Mouse (Mus musculus): Measurements from ENCODE around the gene Slc16a12. TPM values are rescaled to one million over a fixed set of nuclear protein-coding genes. Genes with fewer than 3 reads are reported as not detected.

Gene Slc16a12
- 0.13 and 0.16 TPM in 2 replicates for total RNA-seq (2012; rRNA removed)

DNA sequence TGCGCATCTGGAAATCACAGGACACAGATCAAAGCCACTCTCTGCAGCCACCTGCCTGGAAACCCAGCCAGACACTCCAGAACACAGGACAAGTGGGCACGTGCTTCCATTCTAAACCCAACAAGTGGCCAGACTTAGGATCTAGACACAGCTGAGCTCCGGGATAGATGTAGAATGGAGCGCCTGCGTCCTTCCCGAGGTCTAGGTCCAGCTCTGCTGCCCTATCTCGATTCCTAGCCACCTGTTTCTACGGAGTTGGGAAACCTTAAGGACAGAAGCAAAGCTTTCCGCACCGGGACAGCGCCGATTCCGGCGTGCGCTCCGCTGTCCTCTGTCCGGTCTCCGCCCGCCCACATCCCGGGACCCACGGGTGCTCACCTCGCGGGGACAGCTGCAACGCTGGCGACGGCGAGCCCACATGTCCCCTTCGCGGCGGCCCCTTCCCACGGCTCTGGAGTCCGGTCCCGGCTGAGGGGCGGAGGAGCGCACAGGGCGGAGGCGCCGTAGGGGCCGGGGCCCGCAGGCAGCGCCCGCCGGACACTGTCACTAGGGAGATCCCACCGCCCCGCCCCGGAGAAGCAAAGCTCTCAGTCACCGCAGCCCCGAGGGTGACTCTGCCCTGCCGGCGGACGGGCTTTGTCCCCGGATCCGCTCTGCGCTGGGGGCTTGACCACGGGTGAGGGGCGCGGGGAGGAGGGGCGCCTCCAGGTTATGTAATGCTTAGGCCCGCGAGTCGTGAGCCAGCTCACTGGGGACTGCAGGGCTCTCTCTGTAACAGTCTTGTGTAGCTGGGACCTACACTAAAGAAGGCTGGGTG is at the start of gene Slc16a12:
Gene Slc16a12, minus strand, starts transcription at position 602 of the 817 bp plus-strand sequence.
- Histone ChIP-seq H3K27ac (ENCODE audit: insufficient read depth, low read depth, low read length, poor library complexity, severe bottlenecking) (no peak within 1 kb of the TSS), H3K4me3 (ENCODE audit: insufficient read depth in 1 of 2, low read depth in 1 of 2, low read length in 2 of 2, poor library complexity in 1 of 2, severe bottlenecking in 1 of 2) (peak within 1 kb of the TSS; percentile 59 to 62), H3K9ac (ENCODE audit: insufficient read depth, low read depth, low read length, poor library complexity, severe bottlenecking) (peak within 1 kb of the TSS; percentile 29; the same call in 1 of the 2 replicates), H3K4me1 (ENCODE audit: control insufficient read depth in 2 of 2, insufficient read depth in 2 of 2, low read length in 2 of 2, poor library complexity in 1 of 2) (no peaks in the 10 kb centered on the region), H3K36me3 (ENCODE audit: control insufficient read depth, insufficient read depth, low read length, poor library complexity, severe bottlenecking) (no peaks in the 10 kb centered on the region), H3K9me3 (ENCODE audit: control insufficient read depth, insufficient read depth, low read depth, low read length) (no peaks in the 10 kb centered on the region)
- no peak for DNase-seq (ENCODE audit: low read depth, low spot score)
- TF ChIP-seq MAFK (IDR thresholded peaks at IDR 0.05; ENCODE audit: insufficient read depth, low read depth, low read length): no peak
- TF ChIP-seq HCFC1 (IDR thresholded peaks at IDR 0.05; ENCODE audit: borderline replicate concordance, insufficient read depth, low read length): no peak
- no peak for TF ChIP-seq ZC3H11A (IDR thresholded peaks at IDR 0.05; ENCODE audit: borderline replicate concordance, low read depth, low read length)
- no peak for TF ChIP-seq CHD2 (IDR thresholded peaks at IDR 0.05; ENCODE audit: low read depth, low read length)
- TF ChIP-seq ZNF384 (IDR thresholded peaks at IDR 0.05; ENCODE audit: low read depth, low read length): no peak
- in situ Hi-C loops (cut with MboI; ENCODE audit: low sequenced_read_pairs in 2 of 2, unreplicated experiment in 2 of 2): no loop called here

DNA sequence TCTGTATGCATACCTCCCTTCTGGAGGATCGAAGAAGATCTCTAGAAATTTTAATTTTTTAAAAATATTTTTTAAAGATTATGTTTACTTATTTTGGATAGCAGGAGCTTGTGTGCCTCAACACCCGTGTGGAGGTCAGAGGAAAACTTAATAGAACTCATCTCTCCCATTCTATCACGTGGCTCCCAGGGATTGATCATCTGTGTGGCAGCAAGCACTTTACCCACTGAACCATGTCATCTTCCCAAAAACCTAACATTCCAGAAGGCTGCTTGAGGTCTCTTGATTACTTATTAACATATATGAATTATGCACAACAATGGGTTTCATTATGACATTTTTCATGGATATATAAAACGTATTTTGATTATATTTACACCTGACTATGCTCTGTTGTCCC is 49.3 kb upstream of the Slc16a12 start:
- in situ Hi-C loops (cut with MboI; ENCODE audit: low sequenced_read_pairs in 2 of 2, unreplicated experiment in 2 of 2): no loop called here

DNA sequence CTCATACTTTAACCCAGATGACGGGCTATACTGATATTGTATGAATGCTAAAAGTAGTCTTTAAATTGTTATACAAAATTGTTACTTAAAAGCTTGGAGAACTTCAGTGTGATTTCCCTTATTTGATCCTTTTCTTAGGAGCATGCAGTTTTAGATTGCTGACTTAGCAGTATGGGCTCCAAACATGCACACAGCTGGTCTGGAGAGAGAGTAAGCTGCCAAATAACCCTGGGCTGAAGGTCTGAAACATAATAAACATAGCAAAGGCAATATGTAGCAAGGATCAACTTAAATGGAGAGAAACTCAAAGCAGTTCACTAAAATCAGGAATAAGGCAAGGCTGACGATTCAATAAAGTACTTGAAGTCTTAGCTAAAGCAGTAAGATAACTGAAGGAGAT is 35.4 kb upstream of the Slc16a12 start:
- in situ Hi-C loops (cut with MboI; ENCODE audit: low sequenced_read_pairs in 2 of 2, unreplicated experiment in 2 of 2): no loop called here
- H3K9ac ChIP-seq (ENCODE audit: insufficient read depth, low read depth, low read length, poor library complexity, severe bottlenecking): no peak overlapping the region
- H3K4me3 ChIP-seq (ENCODE audit: insufficient read depth in 1 of 2, low read depth in 1 of 2, low read length in 2 of 2, poor library complexity in 1 of 2, severe bottlenecking in 1 of 2): no peak overlapping the region
- DNase-seq (ENCODE audit: low read depth, low spot score): no peak
- TF ChIP-seq HCFC1 (IDR thresholded peaks at IDR 0.05; ENCODE audit: borderline replicate concordance, insufficient read depth, low read length) (no peak), ZC3H11A (IDR thresholded peaks at IDR 0.05; ENCODE audit: borderline replicate concordance, low read depth, low read length) (no peak), ZNF384 (IDR thresholded peaks at IDR 0.05; ENCODE audit: low read depth, low read length) (no peak), CHD2 (IDR thresholded peaks at IDR 0.05; ENCODE audit: low read depth, low read length) (no peak), MAFK (IDR thresholded peaks at IDR 0.05; ENCODE audit: insufficient read depth, low read depth, low read length) (no peak)
- H3K4me1 ChIP-seq (ENCODE audit: control insufficient read depth in 2 of 2, insufficient read depth in 2 of 2, low read length in 2 of 2, poor library complexity in 1 of 2): no peaks in the 10 kb centered on the region
- no peaks in the 10 kb centered on the region for H3K36me3 ChIP-seq (ENCODE audit: control insufficient read depth, insufficient read depth, low read length, poor library complexity, severe bottlenecking)
- no peak overlapping the region for H3K27ac ChIP-seq (ENCODE audit: insufficient read depth, low read depth, low read length, poor library complexity, severe bottlenecking)
- no peaks in the 10 kb centered on the region for H3K9me3 ChIP-seq (ENCODE audit: control insufficient read depth, insufficient read depth, low read depth, low read length)

More for the DNA sequence above, 49.3 kb upstream of the Slc16a12 start:
- Histone ChIP-seq H3K36me3 (ENCODE audit: control insufficient read depth, insufficient read depth, low read length, poor library complexity, severe bottlenecking) (no peaks in the 10 kb centered on the region), H3K4me1 (ENCODE audit: control insufficient read depth in 2 of 2, insufficient read depth in 2 of 2, low read length in 2 of 2, poor library complexity in 1 of 2) (no peaks in the 10 kb centered on the region), H3K4me3 (ENCODE audit: insufficient read depth in 1 of 2, low read depth in 1 of 2, low read length in 2 of 2, poor library complexity in 1 of 2, severe bottlenecking in 1 of 2) (no peak overlapping the region), H3K27ac (ENCODE audit: insufficient read depth, low read depth, low read length, poor library complexity, severe bottlenecking) (no peak overlapping the region), H3K9me3 (ENCODE audit: control insufficient read depth, insufficient read depth, low read depth, low read length) (no peaks in the 10 kb centered on the region), H3K9ac (ENCODE audit: insufficient read depth, low read depth, low read length, poor library complexity, severe bottlenecking) (no peak overlapping the region)
- TF ChIP-seq MAFK (IDR thresholded peaks at IDR 0.05; ENCODE audit: insufficient read depth, low read depth, low read length): no peak
- no peak for TF ChIP-seq HCFC1 (IDR thresholded peaks at IDR 0.05; ENCODE audit: borderline replicate concordance, insufficient read depth, low read length)
- TF ChIP-seq CHD2 (IDR thresholded peaks at IDR 0.05; ENCODE audit: low read depth, low read length): no peak
- TF ChIP-seq ZNF384 (IDR thresholded peaks at IDR 0.05; ENCODE audit: low read depth, low read length): no peak
- TF ChIP-seq ZC3H11A (IDR thresholded peaks at IDR 0.05; ENCODE audit: borderline replicate concordance, low read depth, low read length): no peak
- no peak for DNase-seq (ENCODE audit: low read depth, low spot score)

DNA sequence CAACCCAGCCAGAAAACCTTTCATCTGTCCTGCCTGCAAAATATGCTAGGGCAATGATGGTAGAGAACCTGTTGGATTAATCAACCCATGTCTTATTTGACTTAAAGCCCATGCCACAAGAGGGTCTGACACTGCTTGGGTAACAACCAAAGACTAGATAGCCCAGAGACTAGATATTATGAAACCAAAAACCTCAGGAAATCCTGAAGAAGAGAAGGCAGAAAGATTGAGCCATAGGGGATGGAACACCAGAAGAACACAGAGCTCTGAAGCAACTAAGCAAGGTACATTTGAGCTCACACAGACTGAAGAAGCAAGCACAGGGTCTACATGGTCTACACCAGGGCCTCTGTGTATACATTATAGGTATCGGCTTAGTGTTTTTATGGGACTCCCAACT is 31.9 kb upstream of the Slc16a12 start:
- in situ Hi-C loops (cut with MboI; ENCODE audit: low sequenced_read_pairs in 2 of 2, unreplicated experiment in 2 of 2): no loop called here
- TF ChIP-seq ZNF384 (IDR thresholded peaks at IDR 0.05; ENCODE audit: low read depth, low read length): no peak
- TF ChIP-seq ZC3H11A (IDR thresholded peaks at IDR 0.05; ENCODE audit: borderline replicate concordance, low read depth, low read length): no peak
- no peak for TF ChIP-seq CHD2 (IDR thresholded peaks at IDR 0.05; ENCODE audit: low read depth, low read length)
- no peak for TF ChIP-seq MAFK (IDR thresholded peaks at IDR 0.05; ENCODE audit: insufficient read depth, low read depth, low read length)
- no peak for TF ChIP-seq HCFC1 (IDR thresholded peaks at IDR 0.05; ENCODE audit: borderline replicate concordance, insufficient read depth, low read length)
- H3K9ac ChIP-seq (ENCODE audit: insufficient read depth, low read depth, low read length, poor library complexity, severe bottlenecking): no peak overlapping the region
- no peak for DNase-seq (ENCODE audit: low read depth, low spot score)
- no peak overlapping the region for H3K27ac ChIP-seq (ENCODE audit: insufficient read depth, low read depth, low read length, poor library complexity, severe bottlenecking)
- H3K4me1 ChIP-seq (ENCODE audit: control insufficient read depth in 2 of 2, insufficient read depth in 2 of 2, low read length in 2 of 2, poor library complexity in 1 of 2): no peaks in the 10 kb centered on the region
- no peaks in the 10 kb centered on the region for H3K9me3 ChIP-seq (ENCODE audit: control insufficient read depth, insufficient read depth, low read depth, low read length)
- H3K4me3 ChIP-seq (ENCODE audit: insufficient read depth in 1 of 2, low read depth in 1 of 2, low read length in 2 of 2, poor library complexity in 1 of 2, severe bottlenecking in 1 of 2): no peak overlapping the region
- no peaks in the 10 kb centered on the region for H3K36me3 ChIP-seq (ENCODE audit: control insufficient read depth, insufficient read depth, low read length, poor library complexity, severe bottlenecking)

All from ES-E14 (cell line).